Mouse (Mus musculus) cerebellum, postnatal 14 days (tissue): ENCODE data around the gene Abcf1.
"Not testable (repeated sequence)": the region's sequence is repeated elsewhere in the genome, so short reads cannot be mapped to it uniquely, and the experiment has no call there.

ENCODE experiments used
- DNase-seq, 2 experiments: peaks; one replicate each; pipeline ENCODE4 v3.0.0; 2021; ENCODE audit warnings: mixed read lengths in 2 of 2

The Abcf1 gene

DNA sequence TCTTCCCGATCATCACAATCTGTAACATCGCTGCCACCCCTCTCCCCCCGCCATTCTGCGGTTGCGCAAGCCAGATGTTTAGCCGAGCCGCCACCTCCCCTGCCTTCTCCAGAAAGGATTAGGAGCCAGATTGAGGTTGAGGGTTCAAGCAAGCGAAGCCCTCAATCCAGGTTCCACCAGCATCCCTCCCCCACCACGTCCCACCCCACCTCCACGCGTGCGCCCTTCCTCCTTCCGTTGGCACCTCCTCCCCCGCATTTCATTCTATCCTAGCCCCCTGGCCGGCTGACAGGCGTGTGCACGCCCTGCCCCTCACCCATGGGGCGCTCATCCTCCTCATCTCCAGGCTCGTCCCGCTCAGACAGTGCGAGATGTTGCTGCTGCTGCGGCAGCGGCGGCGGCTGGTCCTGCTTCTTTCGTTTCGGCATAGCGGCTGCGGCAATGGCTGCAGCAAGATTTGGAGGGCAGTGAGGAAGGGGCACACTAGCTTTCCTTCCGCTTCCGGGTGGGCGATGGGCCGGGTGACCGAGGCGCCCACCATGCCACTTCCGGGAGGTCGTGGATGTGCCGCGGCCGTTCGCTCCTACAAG, 9.3 kb upstream of the Abcf1 start:
- peak; percentile 89 to 92 for DNase-seq

DNA sequence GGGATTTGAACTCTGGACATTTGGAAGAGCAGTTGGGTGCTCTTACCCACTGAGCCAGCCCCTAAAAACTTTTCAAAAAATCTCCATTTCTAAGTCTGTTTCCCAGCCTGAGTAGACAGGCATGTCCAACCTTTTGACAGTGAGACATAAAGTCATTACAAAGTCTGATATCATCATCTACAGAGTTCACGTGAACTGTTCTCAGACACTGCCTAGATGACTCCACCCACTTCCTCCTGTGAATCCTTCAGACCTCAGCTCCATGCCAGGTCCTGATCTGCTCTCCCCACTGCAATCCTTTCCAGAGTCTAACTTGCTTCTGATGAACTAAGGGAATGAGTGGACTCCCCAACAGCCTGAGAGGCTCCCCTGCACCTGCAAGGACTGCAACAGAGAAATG, 2.6 kb upstream of the Abcf1 start:
- DNase-seq: no peak

DNA sequence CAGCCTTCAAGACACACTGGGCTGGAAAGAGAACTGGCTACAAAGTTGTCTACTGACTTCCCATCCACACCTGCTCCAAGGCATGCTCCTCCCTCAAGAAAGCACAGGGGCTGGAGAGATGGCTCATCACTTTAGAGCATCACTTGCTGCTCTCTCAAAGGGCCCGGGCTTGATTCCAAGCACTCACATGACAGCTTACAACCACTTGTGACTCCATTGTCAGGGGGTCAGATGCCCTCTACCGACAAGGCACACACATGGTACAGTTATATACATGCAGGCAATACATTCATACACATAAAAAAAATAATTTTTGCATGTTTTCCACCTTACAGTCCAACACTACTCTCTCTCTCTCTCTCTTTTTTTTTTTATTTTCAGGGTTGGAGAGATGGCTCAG, 1.9 kb downstream of the Abcf1 start:
- no peak for DNase-seq

DNA sequence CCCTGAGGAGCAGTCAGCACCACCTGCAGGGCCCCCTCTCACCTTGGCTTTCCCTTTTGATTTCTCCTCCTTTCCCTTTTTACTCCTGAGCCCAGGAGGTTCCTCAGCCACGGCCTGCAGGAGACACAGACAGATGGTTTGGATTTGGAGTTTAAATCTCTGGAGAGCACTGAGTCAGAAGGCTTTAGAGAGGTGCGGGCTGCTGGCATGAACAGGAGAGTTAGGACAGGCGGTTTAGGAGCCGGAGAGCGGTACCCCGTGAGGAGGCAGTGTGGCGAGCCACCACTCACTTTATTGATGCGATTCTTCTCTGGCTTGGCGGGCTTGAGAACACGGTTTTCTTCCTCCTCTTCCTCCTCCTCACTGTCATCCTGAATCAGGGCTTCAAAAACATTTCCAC, 6.3 kb downstream of the Abcf1 start:
- DNase-seq: peak; percentile 10 to 21

GRCm38 (mm10) chr17:35958533-35959223, 10.9 kb downstream of the Abcf1 start:
- no peak for DNase-seq

DNA sequence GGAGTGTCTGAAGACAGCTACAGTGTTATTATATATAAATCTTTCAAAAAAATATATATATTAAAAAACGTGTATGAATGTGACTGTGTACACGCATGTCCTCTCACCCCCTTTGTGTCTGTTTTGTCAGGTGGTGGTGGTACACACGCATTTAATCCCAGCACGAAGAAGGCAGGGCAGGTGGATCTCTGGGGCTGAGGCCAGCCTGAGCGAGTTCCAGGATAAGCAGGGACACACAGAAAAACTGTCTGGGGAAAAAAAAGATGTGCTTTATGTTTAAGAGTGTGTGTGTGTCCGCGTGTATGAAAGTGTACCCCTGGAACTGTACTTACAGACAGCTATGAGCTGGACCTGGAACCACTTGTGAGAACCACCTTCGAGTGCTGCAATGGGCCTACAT, 14.9 kb downstream of the Abcf1 start:
- no peak for DNase-seq

DNA sequence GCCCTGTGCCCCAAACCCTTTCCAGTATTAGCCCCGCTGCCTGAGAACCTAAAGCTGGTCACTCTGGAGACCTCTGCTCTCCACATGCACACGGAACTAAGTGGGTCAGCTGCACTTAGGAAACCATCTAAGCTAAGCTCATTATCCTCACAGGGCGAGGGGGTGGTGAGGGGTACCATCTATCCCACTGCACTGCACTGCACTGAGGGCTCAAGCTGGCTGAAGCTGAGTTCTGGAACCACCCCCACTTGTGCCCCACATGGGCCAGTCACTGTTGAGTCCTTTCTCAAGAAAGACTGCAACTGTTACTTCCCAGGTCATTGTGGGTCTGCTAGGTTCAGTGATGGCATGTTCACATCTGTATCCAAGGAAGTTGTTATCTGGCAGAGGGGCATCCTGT, 17.0 kb downstream of the Abcf1 start:
- not testable (repeated sequence) for DNase-seq

- not testable (repeated sequence) for DNase-seq
These were observed 18.6 kb downstream of the Abcf1 start for GRCm38 (mm10) chr17:35950946-35951345.

DNA sequence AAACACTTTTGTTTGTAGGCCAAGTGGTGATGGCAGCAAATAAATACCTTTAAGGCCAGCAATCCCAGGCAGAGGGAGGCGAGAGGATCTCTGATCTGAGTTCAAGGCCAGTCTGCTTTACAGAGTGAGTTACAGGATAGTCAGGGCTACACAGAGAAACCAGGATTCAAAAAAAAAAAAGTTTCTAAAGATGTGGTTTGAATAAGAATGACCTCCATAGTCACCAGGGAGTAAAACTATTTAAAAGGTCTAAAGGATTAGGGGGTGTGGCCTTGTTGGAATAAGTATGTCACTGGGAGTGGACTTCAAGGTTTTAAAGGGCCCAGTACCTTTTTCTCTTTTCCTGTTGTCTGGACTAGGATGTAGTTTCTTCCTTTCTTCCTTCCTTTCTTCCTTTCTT, 29.6 kb downstream of the Abcf1 start:
- no peak for DNase-seq

DNA sequence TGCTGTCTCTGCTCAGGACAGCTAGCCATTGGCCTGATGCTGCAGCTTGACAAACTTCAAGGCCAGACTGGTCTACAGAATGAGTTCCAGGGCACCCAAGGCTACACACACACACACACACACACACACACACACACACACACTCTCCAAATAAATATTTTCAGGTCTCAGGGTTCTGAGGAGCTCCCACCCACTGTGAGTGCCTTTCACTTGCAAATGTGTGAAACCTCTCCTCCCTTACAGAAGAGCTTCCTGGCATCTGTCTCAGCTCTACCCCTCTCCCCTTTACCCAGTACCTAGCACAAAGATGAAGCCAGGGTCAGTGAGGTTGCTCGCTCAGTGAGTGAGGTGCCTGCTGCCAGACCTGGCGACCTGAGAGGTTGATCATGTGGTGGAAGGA, 30.5 kb downstream of the Abcf1 start:
- DNase-seq: no peak

DNA sequence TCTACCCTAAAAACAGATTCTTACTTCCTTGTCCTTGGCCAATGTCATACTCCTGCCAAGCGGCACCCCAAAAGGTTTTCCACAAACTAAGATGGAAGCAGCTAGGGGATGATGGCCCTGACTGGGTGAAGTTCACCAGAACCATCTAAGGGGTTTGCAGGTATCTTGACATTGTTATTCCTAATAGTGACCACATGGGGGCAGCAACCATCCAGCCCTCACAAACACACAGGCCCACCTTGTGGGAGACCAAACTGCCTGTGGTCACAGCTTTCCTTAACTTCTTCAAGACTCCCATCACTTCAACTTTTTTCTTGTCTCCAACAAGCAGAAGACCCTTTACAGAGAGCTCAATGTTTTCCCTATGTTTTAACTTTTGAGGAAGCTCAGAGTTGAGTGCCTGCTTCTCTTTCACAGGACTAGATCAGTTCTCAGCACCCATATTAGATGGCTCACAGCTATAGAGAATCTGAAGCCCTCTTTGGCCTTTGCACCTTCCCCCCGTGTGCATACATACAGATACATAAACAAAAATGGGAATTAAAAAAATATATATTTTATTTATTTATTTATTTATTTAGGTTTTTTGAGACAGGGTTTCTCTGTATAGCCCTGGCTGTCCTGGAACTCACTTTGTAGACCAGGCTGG, 31.7 kb downstream of the Abcf1 start:
- DNase-seq: peak; percentile 66 to 73

DNA sequence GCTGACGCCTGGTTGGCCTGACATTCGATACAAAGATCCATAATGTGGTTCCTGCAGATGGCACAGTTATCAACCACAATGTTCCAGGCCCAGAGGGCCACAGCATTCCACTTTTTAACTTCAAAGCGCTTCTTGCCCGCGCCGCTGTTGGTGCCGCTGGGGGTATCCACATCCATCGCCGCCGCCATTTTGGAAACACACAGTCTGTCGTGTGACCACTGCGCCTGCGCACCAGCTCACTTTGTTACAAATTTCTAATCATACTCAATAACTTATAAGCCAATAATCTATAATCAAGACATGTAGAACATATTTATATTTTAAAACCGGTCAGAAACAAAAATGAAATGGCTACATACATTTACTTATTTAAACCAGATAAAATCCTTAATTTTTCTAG, 33.8 kb downstream of the Abcf1 start:
- not testable (repeated sequence) for DNase-seq

GRCm38 (mm10) chr17:35932608-35933007, 37.0 kb downstream of the Abcf1 start:
- DNase-seq: no peak

- no peak for DNase-seq
These were observed 38.9 kb downstream of the Abcf1 start for GRCm38 (mm10) chr17:35930627-35931026.

GRCm38 (mm10) chr17:35929534-35929933, 40.0 kb downstream of the Abcf1 start:
- DNase-seq: no peak

- no peak for DNase-seq
These were observed 42.1 kb downstream of the Abcf1 start for GRCm38 (mm10) chr17:35927471-35927870.

GRCm38 (mm10) chr17:35923281-35923680, 46.3 kb downstream of the Abcf1 start:
- DNase-seq: peak in 1 of 2 experiments; percentile 35

DNA sequence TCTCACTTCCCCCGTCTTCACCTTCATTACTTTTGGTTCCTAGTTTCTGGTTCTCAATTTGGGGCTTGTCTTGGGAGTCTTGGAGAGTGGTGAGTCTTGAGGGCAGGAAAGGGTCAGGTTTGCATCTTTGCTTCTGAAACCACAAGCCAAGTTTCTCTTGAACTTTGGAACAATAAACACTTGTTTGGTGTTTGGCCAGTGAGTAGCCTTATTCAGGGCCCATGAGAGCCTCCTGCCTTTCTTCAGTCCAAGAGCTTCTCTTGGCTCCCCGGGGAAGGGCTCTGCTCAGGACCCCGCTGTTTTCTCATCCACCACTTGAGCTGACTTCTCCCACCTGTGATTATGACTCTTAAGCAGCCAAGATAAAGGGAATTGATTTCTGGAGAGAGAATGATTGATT, 47.0 kb downstream of the Abcf1 start:
- DNase-seq: no peak

DNA sequence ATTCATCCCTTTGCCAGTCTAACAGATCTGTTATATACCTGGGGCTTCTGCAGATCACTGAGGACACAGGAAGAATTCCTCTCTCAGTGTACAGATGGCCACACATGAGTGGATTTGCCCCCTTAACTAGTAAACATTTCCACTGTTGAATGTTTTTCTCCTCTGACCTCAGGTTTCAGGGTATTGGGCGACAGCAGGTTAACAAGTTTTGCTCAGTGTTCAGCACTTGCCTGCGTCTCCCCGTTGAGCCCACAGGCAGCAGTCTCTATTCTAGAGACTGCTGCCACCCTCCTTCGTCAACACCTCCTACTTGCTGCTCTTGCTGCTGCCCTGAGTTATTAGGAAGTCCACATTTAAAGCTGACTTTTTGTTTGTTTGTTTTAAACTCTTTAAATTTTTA, 47.9 kb downstream of the Abcf1 start:
- no peak for DNase-seq

GRCm38 (mm10) chr17:35920862-35921562, 48.5 kb downstream of the Abcf1 start:
- peak; percentile 63 to 67 for DNase-seq

DNA sequence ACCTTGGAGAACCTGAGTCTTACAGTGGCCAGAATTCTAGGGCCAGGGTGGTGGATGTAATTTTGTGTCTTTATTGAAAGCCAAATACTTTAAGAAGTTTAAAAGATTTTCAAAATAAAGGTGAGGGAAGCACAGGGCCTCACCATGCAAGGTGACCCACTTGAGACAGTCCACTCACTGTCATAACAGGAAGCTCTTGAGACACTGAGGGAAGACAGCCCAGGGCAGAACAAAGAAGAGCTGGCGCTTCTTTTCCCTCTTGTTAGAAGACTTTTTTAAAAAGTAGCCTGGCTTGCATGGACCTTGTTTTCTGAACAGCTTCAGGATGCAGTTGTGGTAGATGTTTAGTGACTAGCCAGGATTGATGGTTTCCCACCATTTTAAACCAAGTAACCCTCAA, 49.2 kb downstream of the Abcf1 start:
- peak in 1 of 2 experiments; percentile 34 for DNase-seq

DNA sequence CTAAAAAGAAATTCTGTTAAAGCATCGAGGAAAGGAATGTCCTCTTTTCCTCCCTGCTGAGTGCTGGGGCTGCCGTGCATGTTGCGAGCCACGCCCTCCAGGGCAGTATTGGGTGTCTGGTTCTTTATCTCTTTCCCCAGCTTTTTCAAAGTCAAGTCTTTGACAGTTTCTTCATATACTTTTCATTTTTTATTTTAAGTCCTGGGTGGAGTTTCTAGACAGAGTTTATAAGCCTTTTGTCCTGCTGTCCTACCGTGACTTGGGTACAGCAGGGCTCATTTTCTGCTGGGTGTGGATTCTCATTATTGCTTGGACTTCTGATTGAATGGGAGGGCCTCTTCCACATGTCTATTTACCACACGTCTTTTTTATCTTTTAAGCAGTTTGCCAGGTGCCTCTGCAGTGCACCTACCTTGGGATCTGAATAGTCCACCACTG, 49.7 kb downstream of the Abcf1 start:
- DNase-seq: peak; percentile 46 to 55

- DNase-seq: peak; percentile 97 to 98
These were observed 50.4 kb downstream of the Abcf1 start for GRCm38 (mm10) chr17:35919060-35919715.
